27 mouse cellular contexts compared by ENCODE assay signal in genomic region chr3:95934448-95934847, GRCm38 (mm10). TPM values are rescaled to one million over a fixed set of nuclear protein-coding genes. Genes with fewer than 3 reads are reported as not detected.
"Had no signal": no experiment of that assay in that cellular context is flagged by ENCODE, and none has a peak within 500 bp of the region (broad histone marks: within the 10 kb centered on the region; RNA-seq: fewer than 3 reads in every experiment).

No protein-coding gene starts in this region.

- H3K27me3 ChIP-seq: embryonic facial prominence, embryonic 12.5 days; embryonic facial prominence, embryonic 13.5 days; embryonic facial prominence, embryonic 15.5 days; forebrain, embryonic 12.5 days; forebrain, embryonic 13.5 days; forebrain, embryonic 15.5 days had no signal

- H3K9me3 ChIP-seq: embryonic facial prominence, embryonic 10.5 days; embryonic facial prominence, embryonic 12.5 days; embryonic facial prominence, embryonic 13.5 days; embryonic facial prominence, embryonic 15.5 days; forebrain, embryonic 10.5 days; forebrain, embryonic 12.5 days; forebrain, embryonic 13.5 days; forebrain, embryonic 15.5 days; heart, embryonic 10.5 days had no signal

- H3K27ac ChIP-seq: embryonic facial prominence, embryonic 10.5 days; embryonic facial prominence, embryonic 12.5 days; embryonic facial prominence, embryonic 13.5 days; embryonic facial prominence, embryonic 15.5 days; forebrain, embryonic 10.5 days; forebrain, embryonic 12.5 days; forebrain, embryonic 13.5 days; forebrain, embryonic 15.5 days; gastrocnemius, adult 2 months; heart, adult 2 months; heart, embryonic 10.5 days had no signal

- DNase-seq: cerebellum, adult 9-10 months; cerebellum, adult 9-11 months; cerebellum, postnatal 10 days; cerebellum, postnatal 14 days; cerebellum, postnatal 25 days; cerebellum, postnatal 36 days; embryo, embryonic 11 days; forebrain, postnatal 0 days; gastrocnemius, adult 2 months; gastrocnemius, postnatal 10 days; gastrocnemius, postnatal 14 days; gastrocnemius, postnatal 25 days; gastrocnemius, postnatal 36 days; heart, adult 18-20 months; heart, adult 2 months had no signal

- H3K9ac ChIP-seq: embryonic facial prominence, embryonic 12.5 days; embryonic facial prominence, embryonic 13.5 days; embryonic facial prominence, embryonic 15.5 days; forebrain, embryonic 12.5 days; forebrain, embryonic 13.5 days; forebrain, embryonic 15.5 days; forebrain, postnatal 0 days had no signal

- H3K4me3 ChIP-seq: embryonic facial prominence, embryonic 10.5 days; embryonic facial prominence, embryonic 12.5 days; embryonic facial prominence, embryonic 13.5 days; embryonic facial prominence, embryonic 15.5 days; erythroblast, embryonic 14.5 days; forebrain, embryonic 10.5 days; forebrain, embryonic 12.5 days; forebrain, embryonic 13.5 days; forebrain, embryonic 15.5 days; gastrocnemius, adult 2 months; heart, adult 2 months; heart, embryonic 10.5 days had no signal

RNA-seq across cellular contexts. Expression of gene Car14, which starts 30.0 kb away (rescaled TPM):
- total RNA-seq: common myeloid progenitor, adult 5-6 weeks; granulocyte monocyte progenitor cell, adult 5-6 weeks had no signal
- polyA plus RNA-seq: erythroblast, embryonic 14.5 days had no signal

RNA-seq across cellular contexts. Expression of gene BC028528, which starts 42.6 kb away (rescaled TPM):
- polyA plus RNA-seq: erythroblast, embryonic 14.5 days had no signal
